In genomic region chr15:102376453-102377162, GRCm38 (mm10) we compare ENCODE assay signal across 8 mouse cellular contexts. TPM values are rescaled to one million over a fixed set of nuclear protein-coding genes. Genes with fewer than 3 reads are reported as not detected.
DNase-seq lines count a peak whose midpoint lies in the region; ATAC-seq and TF ChIP-seq lines count a peak whose summit lies in the region.

No protein-coding gene starts in this region.

- H3K27me3 ChIP-seq in forebrain, postnatal 0 days (ENCODE audit: insufficient read depth, low read length), result no peaks in the 10 kb centered on the region
- H3K27me3 ChIP-seq in liver, embryonic 16.5 days (ENCODE audit: control insufficient read depth, insufficient read depth, low read depth, low read length), result peaks cover 8% of the 10 kb centered on the region
- H3K27me3 ChIP-seq in neural tube, embryonic 14.5 days (ENCODE audit: control insufficient read depth, insufficient read depth, low read length), result no peaks in the 10 kb centered on the region

- peak overlapping the region; percentile 76 for H3K4me3 ChIP-seq in brown adipose tissue, adult 24 weeks (ENCODE audit: insufficient read depth, low read depth, low read length)
- H3K4me3 ChIP-seq in forebrain, postnatal 0 days (ENCODE audit: low read depth, low read length), result peak overlapping the region; percentile 49
- H3K4me3 ChIP-seq in liver, embryonic 16.5 days (ENCODE audit: low read depth, low read length), result peak overlapping the region; percentile 63
- H3K4me3 ChIP-seq in neural tube, embryonic 14.5 days (ENCODE audit: low read depth, low read length), result peak overlapping the region; percentile 52

- H3K9ac ChIP-seq in forebrain, postnatal 0 days, result peak overlapping the region; percentile 52
- H3K9ac ChIP-seq in liver, embryonic 16.5 days (ENCODE audit: low read depth, low read length), result peak overlapping the region; percentile 55
- peak overlapping the region; percentile 62 for H3K9ac ChIP-seq in neural tube, embryonic 14.5 days (replicated peaks; ENCODE audit: low read depth, low read length)

- TF ChIP-seq CTCF in forebrain, postnatal 0 days (IDR thresholded peaks at IDR 0.05; ENCODE audit: low read depth), result no peak

- DNase-seq in urinary bladder, adult 18-20 months (ENCODE audit: low spot score in 2 of 2), result peak; percentile 39 to 62
- DNase-seq in urinary bladder, postnatal 10 days (ENCODE audit: low spot score), result no peak
- DNase-seq in forebrain, postnatal 0 days, result peak; percentile 41
- peak; percentile 72 for DNase-seq in induced T-regulatory cell, adult 2 months (ENCODE audit: low read depth)
- peak; percentile 79 for DNase-seq in yolk sac, embryonic 10.5 days (ENCODE audit: low spot score)

- peak overlapping the region; percentile 77 for H3K27ac ChIP-seq in brown adipose tissue, adult 24 weeks (replicated peaks; ENCODE audit: low read depth, low read length)
- H3K27ac ChIP-seq in forebrain, postnatal 0 days (ENCODE audit: low read depth, low read length), result 0 out of 2 replicates have a peak overlapping the region, but pooled peaks have one; percentile 2
- H3K27ac ChIP-seq in liver, embryonic 16.5 days (ENCODE audit: low read length), result no peak overlapping the region
- peak overlapping the region; percentile 57 for H3K27ac ChIP-seq in neural tube, embryonic 14.5 days (ENCODE audit: low read depth, low read length)

- H3K9me3 ChIP-seq in forebrain, postnatal 0 days (ENCODE audit: low read length), result no peaks in the 10 kb centered on the region
- no peaks in the 10 kb centered on the region for H3K9me3 ChIP-seq in liver, embryonic 16.5 days (replicated peaks; ENCODE audit: control insufficient read depth, low read length)
- no peaks in the 10 kb centered on the region for H3K9me3 ChIP-seq in neural tube, embryonic 14.5 days (ENCODE audit: control insufficient read depth, low read length)

- ATAC-seq in forebrain, postnatal 0 days, result peak; percentile 61
- ATAC-seq in liver, embryonic 16.5 days (ENCODE audit: low read depth), result peak; percentile 88
- ATAC-seq in neural tube, embryonic 14.5 days (ENCODE audit: low read depth), result peak; percentile 66

- 3% methylated on average over 42 of the region's 43 CpGs for WGBS in forebrain, postnatal 0 days
- WGBS in liver, embryonic 16.5 days (ENCODE audit: insufficient replicate concordance), result under 1% methylated on average over 42 of the region's 43 CpGs
- WGBS in neural tube, embryonic 14.5 days, result 0% methylated on average over 40 of the region's 43 CpGs

- peak overlapping the region; percentile 97 for H3K4me2 ChIP-seq in forebrain, postnatal 0 days (ENCODE audit: low read depth)
- peak overlapping the region; percentile 95 for H3K4me2 ChIP-seq in liver, embryonic 16.5 days (ENCODE audit: low read depth, low read length)
- peak overlapping the region; percentile 92 for H3K4me2 ChIP-seq in neural tube, embryonic 14.5 days (ENCODE audit: low read depth, low read length)

- peaks cover 3% of the 10 kb centered on the region; the same call in 1 of the 2 replicates for H3K4me1 ChIP-seq in brown adipose tissue, adult 24 weeks (ENCODE audit: control insufficient read depth, insufficient read depth, insufficient read length, low read length)
- H3K4me1 ChIP-seq in forebrain, postnatal 0 days (ENCODE audit: insufficient read depth), result no peaks in the 10 kb centered on the region
- H3K4me1 ChIP-seq in liver, embryonic 16.5 days (ENCODE audit: control insufficient read depth, low read depth, low read length), result peaks cover 21% of the 10 kb centered on the region
- H3K4me1 ChIP-seq in neural tube, embryonic 14.5 days (ENCODE audit: control insufficient read depth, insufficient read depth, low read length), result peaks cover 4% of the 10 kb centered on the region; the same call in 1 of the 2 replicates

- H3K36me3 ChIP-seq in forebrain, postnatal 0 days (ENCODE audit: insufficient read depth), result no peaks in the 10 kb centered on the region
- H3K36me3 ChIP-seq in liver, embryonic 16.5 days (ENCODE audit: control insufficient read depth, insufficient read depth), result no peaks in the 10 kb centered on the region
- no peaks in the 10 kb centered on the region for H3K36me3 ChIP-seq in neural tube, embryonic 14.5 days (ENCODE audit: control insufficient read depth, insufficient read depth, low read length)

RNA-seq across cellular contexts. Expression of gene Sp7, which starts 9.6 kb away (rescaled TPM):
- not detected in 2 replicates for polyA plus RNA-seq in brown adipose tissue, adult 24 weeks (2012; ENCODE audit: insufficient read depth, insufficient read length, missing spikeins)
- total RNA-seq in forebrain, postnatal 0 days (2014; rRNA removed), result 0.92 and 2.1 TPM in 2 replicates
- polyA plus RNA-seq in forebrain, postnatal 0 days (2015; fragmentation: Nextera tagmentation; extraction: Ambion mirVana), result 0.30 and 0.35 TPM in 2 replicates
- polyA plus RNA-seq in liver, embryonic 16.5 days (2015; fragmentation: Nextera tagmentation; extraction: Ambion mirVana), result 0.02 TPM in 1 of 2 replicates, not detected in the other
- 0.39 and 4.0 TPM in 2 replicates for polyA plus RNA-seq in neural tube, embryonic 14.5 days (2014; fragmentation: Nextera tagmentation; extraction: Ambion mirVana)

RNA-seq across cellular contexts. Expression of gene Aaas, which starts 26.0 kb away (rescaled TPM):
- polyA plus RNA-seq in brown adipose tissue, adult 24 weeks (2012; ENCODE audit: insufficient read depth, insufficient read length, missing spikeins), result 13.2 and 20.7 TPM in 2 replicates
- 25.5 and 27.9 TPM in 2 replicates for total RNA-seq in forebrain, postnatal 0 days (2014; rRNA removed)
- 31.6 and 33.4 TPM in 2 replicates for polyA plus RNA-seq in forebrain, postnatal 0 days (2015; fragmentation: Nextera tagmentation; extraction: Ambion mirVana)
- polyA plus RNA-seq in liver, embryonic 16.5 days (2015; fragmentation: Nextera tagmentation; extraction: Ambion mirVana), result 39.3 and 42.4 TPM in 2 replicates
- polyA plus RNA-seq in neural tube, embryonic 14.5 days (2014; fragmentation: Nextera tagmentation; extraction: Ambion mirVana), result 25.8 and 26.8 TPM in 2 replicates

RNA-seq across cellular contexts. Expression of gene Sp1, which starts 29.3 kb away (rescaled TPM):
- polyA plus RNA-seq in brown adipose tissue, adult 24 weeks (2012; ENCODE audit: insufficient read depth, insufficient read length, missing spikeins), result 16.1 and 17.9 TPM in 2 replicates
- 16.4 and 22.5 TPM in 2 replicates for total RNA-seq in forebrain, postnatal 0 days (2014; rRNA removed)
- polyA plus RNA-seq in forebrain, postnatal 0 days (2015; fragmentation: Nextera tagmentation; extraction: Ambion mirVana), result 2.0 and 2.6 TPM in 2 replicates
- polyA plus RNA-seq in liver, embryonic 16.5 days (2015; fragmentation: Nextera tagmentation; extraction: Ambion mirVana), result 3.7 TPM in 2 replicates
- 5.3 and 6.3 TPM in 2 replicates for polyA plus RNA-seq in neural tube, embryonic 14.5 days (2014; fragmentation: Nextera tagmentation; extraction: Ambion mirVana)

RNA-seq across cellular contexts. Expression of gene Myg1, which starts 45.1 kb away (rescaled TPM):
- polyA plus RNA-seq in brown adipose tissue, adult 24 weeks (2012; ENCODE audit: insufficient read depth, insufficient read length, missing spikeins), result 29.4 and 35.9 TPM in 2 replicates
- 46.4 and 54.2 TPM in 2 replicates for total RNA-seq in forebrain, postnatal 0 days (2014; rRNA removed)
- polyA plus RNA-seq in forebrain, postnatal 0 days (2015; fragmentation: Nextera tagmentation; extraction: Ambion mirVana), result 80.2 and 85.7 TPM in 2 replicates
- polyA plus RNA-seq in liver, embryonic 16.5 days (2015; fragmentation: Nextera tagmentation; extraction: Ambion mirVana), result 34.0 and 39.3 TPM in 2 replicates
- 89.1 and 99.2 TPM in 2 replicates for polyA plus RNA-seq in neural tube, embryonic 14.5 days (2014; fragmentation: Nextera tagmentation; extraction: Ambion mirVana)

RNA-seq across cellular contexts. Expression of gene Pfdn5, which starts 50.7 kb away (rescaled TPM):
- 371 and 394 TPM in 2 replicates for polyA plus RNA-seq in brown adipose tissue, adult 24 weeks (2012; ENCODE audit: insufficient read depth, insufficient read length, missing spikeins)
- 177 and 262 TPM in 2 replicates for total RNA-seq in forebrain, postnatal 0 days (2014; rRNA removed)
- 518 and 621 TPM in 2 replicates for polyA plus RNA-seq in forebrain, postnatal 0 days (2015; fragmentation: Nextera tagmentation; extraction: Ambion mirVana)
- 107 and 108 TPM in 2 replicates for polyA plus RNA-seq in liver, embryonic 16.5 days (2015; fragmentation: Nextera tagmentation; extraction: Ambion mirVana)
- 546 and 560 TPM in 2 replicates for polyA plus RNA-seq in neural tube, embryonic 14.5 days (2014; fragmentation: Nextera tagmentation; extraction: Ambion mirVana)
